Mouse (Mus musculus): ENCODE measurements around the gene Gm5447. TPM values are rescaled to one million over a fixed set of nuclear protein-coding genes. Genes with fewer than 3 reads are reported as not detected.

Gm5447 gene
- polyA plus RNA-seq, 1 experiment from 2014 or later: not detected

DNA sequence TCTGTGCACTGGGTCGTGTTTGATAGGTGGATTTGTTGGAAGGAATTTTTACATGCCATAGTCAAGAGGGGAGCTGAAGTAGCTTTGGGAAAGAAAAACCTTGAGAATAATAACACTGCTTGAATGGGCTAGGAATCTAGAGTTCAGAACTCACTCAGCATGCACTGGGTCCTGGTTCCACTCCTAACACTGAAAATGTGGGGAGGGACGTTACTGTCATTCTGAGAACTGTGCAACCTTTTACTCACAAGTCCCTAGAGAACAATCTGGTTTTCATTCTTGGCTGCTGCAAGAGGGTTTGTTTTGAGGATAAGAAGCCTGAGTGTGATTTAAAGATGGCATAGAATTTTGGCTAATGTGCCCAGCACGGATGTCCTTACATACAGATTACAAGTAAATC is 49.7 kb downstream of the Gm5447 start:
- 71% methylated on average over 3 of the region's 3 CpGs for WGBS
- no peak overlapping the region for H3K4me3 ChIP-seq (ENCODE audit: low read depth, low read length)
- ATAC-seq: no peak
- H3K9ac ChIP-seq (ENCODE audit: low read depth, low read length): no peak overlapping the region
- no peaks in the 10 kb centered on the region for H3K9me3 ChIP-seq (replicated peaks; ENCODE audit: control insufficient read depth, low read length, poor library complexity, severe bottlenecking)
- H3K36me3 ChIP-seq (ENCODE audit: control insufficient read depth, insufficient read depth, low read length): no peaks in the 10 kb centered on the region
- no peaks in the 10 kb centered on the region for H3K4me1 ChIP-seq (ENCODE audit: control insufficient read depth, insufficient read depth, low read length)
- H3K27ac ChIP-seq (ENCODE audit: low read length): no peak overlapping the region
- H3K4me2 ChIP-seq (ENCODE audit: low read length): no peak overlapping the region
- no peaks in the 10 kb centered on the region for H3K27me3 ChIP-seq (ENCODE audit: control insufficient read depth, insufficient read depth, low read depth, low read length)

Other genes with a start within 250 kb of the Gm5447 start
- 0.07 and 0.10 TPM in 2 replicates for gene Irf4, start 225.0 kb upstream of the Gm5447 start, polyA plus RNA-seq (2015; fragmentation: Nextera tagmentation; extraction: Ambion mirVana)
- not detected in 2 replicates for gene Hus1b, start 26.4 kb upstream of the Gm5447 start, polyA plus RNA-seq (2015; fragmentation: Nextera tagmentation; extraction: Ambion mirVana)
- gene Exoc2, start 111 bp upstream of the Gm5447 start, polyA plus RNA-seq (2015; fragmentation: Nextera tagmentation; extraction: Ambion mirVana): 58.6 and 60.4 TPM in 2 replicates

All from midbrain, embryonic 16.5 days (tissue).